Mouse (Mus musculus) c-Kit-negative CD71-positive TER-119-positive erythroid progenitor cells, embryonic 14.5 days (primary cell): ENCODE measurements around the gene Mnat1.

ENCODE experiments used
- DNase-seq: peaks from one replicate; pipeline ENCODE4 v3.0.0-alpha.2; 2013; ENCODE audit warnings: low read depth, low spot score

The Mnat1 gene

GRCm38 (mm10) chr12:73308711-73309110 is 185.2 kb downstream of the Mnat1 start:
- DNase-seq, result no peak

GRCm38 (mm10) chr12:73317706-73318686 is 194.5 kb downstream of the Mnat1 start:
- no peak for DNase-seq
